ENCODE assay signal across 10 mouse cellular contexts in the genomic region with DNA sequence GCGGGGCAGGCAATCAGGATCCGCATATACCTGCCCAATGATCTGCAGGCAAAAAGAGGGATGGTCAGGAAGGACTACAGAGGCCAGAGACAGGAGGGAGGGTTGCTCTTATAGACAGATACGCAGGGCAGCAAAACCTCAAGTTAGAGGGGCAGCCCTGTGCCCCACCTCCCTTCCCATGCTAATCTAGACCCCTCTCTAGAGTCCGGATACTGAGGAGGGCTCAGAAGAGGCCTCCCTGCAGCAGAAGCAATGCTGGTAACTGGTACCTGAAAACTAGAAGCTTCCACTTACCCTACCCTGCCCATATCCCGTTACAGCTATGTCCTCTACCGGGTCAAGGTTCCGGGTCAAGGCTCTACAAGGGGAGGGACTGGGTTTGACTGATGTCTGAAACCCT.
"Had no signal": no experiment of that assay in that cellular context is flagged by ENCODE, and none has a peak within 500 bp of the region (broad histone marks: within the 10 kb centered on the region; RNA-seq: fewer than 3 reads in every experiment).

No protein-coding gene starts in this region.

- H3K4me2 ChIP-seq: heart, embryonic 11.5 days; heart, embryonic 13.5 days; hindbrain, embryonic 13.5 days; hindbrain, embryonic 15.5 days; limb, embryonic 13.5 days; limb, embryonic 15.5 days; liver, embryonic 12.5 days had no signal

- H3K4me3 ChIP-seq: heart, embryonic 13.5 days; hindbrain, embryonic 13.5 days; hindbrain, embryonic 15.5 days; limb, embryonic 13.5 days; limb, embryonic 15.5 days; liver, embryonic 12.5 days had no signal

- H3K27me3 ChIP-seq: heart, embryonic 13.5 days; hindbrain, embryonic 13.5 days; hindbrain, embryonic 15.5 days; limb, embryonic 13.5 days; limb, embryonic 15.5 days; liver, embryonic 12.5 days had no signal

- H3K9ac ChIP-seq: forebrain, postnatal 0 days; heart, embryonic 13.5 days; hindbrain, embryonic 13.5 days; hindbrain, embryonic 15.5 days; limb, embryonic 13.5 days; limb, embryonic 15.5 days; liver, embryonic 12.5 days; liver, embryonic 14.5 days had no signal

- H3K27ac ChIP-seq: heart, embryonic 13.5 days; hindbrain, embryonic 13.5 days; hindbrain, embryonic 15.5 days; hindbrain, postnatal 0 days; limb, embryonic 13.5 days; limb, embryonic 15.5 days; liver, embryonic 12.5 days; liver, embryonic 14.5 days had no signal

- H3K9me3 ChIP-seq: heart, embryonic 13.5 days; hindbrain, embryonic 13.5 days; hindbrain, embryonic 15.5 days; limb, embryonic 13.5 days; limb, embryonic 15.5 days; liver, embryonic 12.5 days had no signal
